Mouse (Mus musculus) Patski (cell line): Measurements from ENCODE around the gene Hrh3. TPM values are rescaled to one million over a fixed set of nuclear protein-coding genes. Genes with fewer than 3 reads are reported as not detected.

Experiments
- ATAC-seq: fragments of 100-300 bp; one replicate; pipeline ENCODE4 v1.8.0; 2021
- CTCF ChIA-PET: fragments of 350-600 bp; sonication (Branson Sonifier 250); formaldehyde crosslinking; loops from one replicate; lab custom pipeline; 2022; ENCODE audit warnings: inconsistent platforms; lab: Charles Lee
- POLR2A ChIA-PET: fragments of 350-600 bp; sonication (Branson Sonifier 250); formaldehyde crosslinking; loops from one replicate; lab custom pipeline; 2022; ENCODE audit warnings: antibody characterized with exemption, inconsistent platforms; lab: Charles Lee
- DNase-seq: peaks from one replicate; pipeline ENCODE4 v3.0.0-alpha.2; 2011; ENCODE audit warnings: low read depth, low spot score
- H3K27me3 ChIP-seq: fragments of 371-371 bp; one replicate; pipeline ENCODE4 v1.5.1; 2021
- CTCF ChIP-seq: fragments of 100-300 bp; IDR thresholded peaks from one replicate; pipeline ENCODE4 v1.5.1; 2021
- in situ Hi-C: fragments of 300-500 bp; cut with MboI; formaldehyde crosslinking; loops from 3 replicates; pipeline ENCODE4 v1.11.1; 2018; ENCODE audit warnings: low pct_unique_long_range_greater_than_20kb, mixed read lengths
- polyA plus RNA-seq: library from polyadenylated mRNA; unstranded; gene quantifications from one replicate; pipeline ENCODE4 v1.2.3, GENCODE M21; 2021

The Hrh3 gene
- 0.08 TPM for polyA plus RNA-seq

DNA sequence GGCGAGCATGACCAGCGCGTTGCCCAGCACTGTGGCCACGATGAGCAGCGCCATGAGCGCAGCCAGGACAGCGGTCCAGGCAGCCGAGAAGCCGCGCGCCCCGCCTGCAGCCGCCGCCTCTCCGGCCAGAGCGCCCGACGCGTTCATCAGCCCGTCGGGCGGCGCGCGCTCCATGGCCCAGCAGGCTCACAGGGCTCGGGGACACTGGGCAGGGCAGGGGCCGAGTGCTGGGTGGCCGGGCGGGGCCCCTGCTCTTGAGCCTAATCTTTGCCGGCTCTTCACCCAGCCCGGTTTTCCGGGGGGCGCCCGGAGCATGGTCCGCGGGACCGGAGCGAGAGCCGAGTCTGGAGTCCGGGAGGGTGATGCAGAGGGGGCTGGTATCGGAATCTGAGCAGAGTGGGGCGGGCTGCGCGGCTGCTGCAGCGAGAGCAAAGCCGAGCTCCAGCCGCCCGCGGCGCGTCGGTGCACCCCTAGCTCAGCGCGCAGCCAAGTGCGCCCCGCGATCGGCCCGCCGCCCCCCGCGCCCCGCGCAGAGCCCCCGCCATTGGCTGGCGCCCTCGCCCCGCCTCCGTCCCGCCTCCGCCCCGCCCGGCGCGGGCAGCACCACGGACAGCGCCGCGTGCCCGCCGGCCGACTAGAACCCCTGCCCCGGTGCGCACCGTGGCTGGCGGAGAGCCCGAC lies at the start of gene Hrh3:
TSS of gene Hrh3 (minus strand) at position 511 of the 681 bp plus-strand sequence.
- peaks cover 40% of the 10 kb centered on the region for H3K27me3 ChIP-seq
- in situ Hi-C loops: no loop called here
- ATAC-seq: peak; percentile 88
- TF ChIP-seq CTCF: no peak
- DNase-seq: no peak
- CTCF ChIA-PET: interaction anchor here (1.1 kb wide), 1 partner anchor 11 kb away, joined by 3 read pairs; no protein-coding TSS in a partner anchor
- POLR2A ChIA-PET: interaction anchor here (2.0 kb wide), 1 partner anchor 11 kb away, joined by 6 read pairs; no protein-coding TSS in a partner anchor

DNA sequence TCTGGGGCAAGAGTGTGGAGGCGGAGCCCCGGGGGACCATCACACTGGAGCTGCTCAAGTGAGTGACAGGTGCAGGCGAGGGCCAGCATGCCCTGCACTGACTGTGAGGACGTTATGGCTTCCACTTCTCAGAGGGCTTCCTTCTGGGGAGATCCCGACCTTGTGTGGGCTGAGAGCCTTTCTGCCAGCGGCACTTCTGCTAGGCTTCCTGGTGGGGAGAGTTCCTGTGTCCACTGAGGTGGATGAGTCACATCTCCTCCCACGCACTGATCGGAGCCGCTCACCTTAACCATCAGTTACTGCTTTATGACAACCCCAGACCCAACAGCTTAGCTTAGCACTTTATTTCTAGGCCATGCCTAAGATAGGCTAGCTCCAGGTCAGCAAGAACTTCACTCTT lies 44.3 kb upstream of the Hrh3 start:
- no peaks in the 10 kb centered on the region for H3K27me3 ChIP-seq
- no peak for TF ChIP-seq CTCF
- CTCF ChIA-PET: interaction anchor here (1.0 kb wide), 1 partner anchor 22 kb away, joined by 3 read pairs; no protein-coding TSS in a partner anchor
- POLR2A ChIA-PET: interaction anchor here (1.0 to 2.0 kb wide), 2 partner anchors 16 to 21 kb away, joined by 3 to 4 read pairs; no protein-coding TSS in a partner anchor
- DNase-seq (no peak), ATAC-seq (no peak)
- in situ Hi-C loops: no loop called here

DNA sequence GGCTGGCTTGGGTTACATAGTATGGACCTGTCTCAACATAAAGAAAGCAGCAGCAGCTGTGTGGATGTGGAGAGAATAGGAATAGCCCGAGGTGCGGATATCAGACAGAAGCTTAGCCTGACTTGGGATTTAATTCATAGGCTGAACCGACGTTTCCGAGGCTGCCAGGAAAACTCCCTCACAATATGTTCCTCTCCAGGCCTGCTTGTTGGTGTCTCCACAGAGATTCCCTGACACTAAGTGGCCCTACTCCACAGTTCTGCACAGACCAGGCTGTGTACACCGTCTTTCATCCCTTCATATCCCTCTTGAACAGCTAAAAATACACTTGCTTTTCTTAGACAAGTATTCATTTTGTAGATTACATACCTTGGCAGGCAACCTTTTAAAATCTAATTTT lies 43.1 kb upstream of the Hrh3 start:
- no peak for TF ChIP-seq CTCF
- DNase-seq (no peak), ATAC-seq (no peak)
- ChIA-PET POLR2A (no interaction called here), CTCF (interaction anchor here (1.0 to 1.5 kb wide), 3 partner anchors 8 to 104 kb away, joined by 4 read pairs; no protein-coding TSS in a partner anchor)
- in situ Hi-C loops: no loop called here
- no peaks in the 10 kb centered on the region for H3K27me3 ChIP-seq

DNA sequence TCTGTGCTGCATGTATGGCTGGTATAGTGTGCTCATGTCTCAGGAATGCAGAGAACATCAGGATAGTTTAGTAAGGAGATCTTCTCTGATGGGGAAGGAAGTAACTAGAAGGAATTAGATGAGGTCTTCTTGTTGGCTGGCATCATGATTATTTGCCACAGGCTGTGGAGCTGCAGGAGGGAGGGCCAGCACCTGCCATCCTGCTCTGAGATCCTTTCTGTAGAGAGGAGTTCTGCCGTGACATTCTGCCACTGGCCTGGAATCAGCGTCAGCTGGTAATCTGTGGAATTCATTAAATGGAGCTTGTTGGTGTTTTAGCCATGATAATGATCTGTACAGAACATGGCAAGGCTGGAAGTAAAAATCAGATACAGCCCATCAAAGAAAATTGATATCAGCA lies 41.8 kb upstream of the Hrh3 start:
- ATAC-seq (no peak), DNase-seq (no peak)
- POLR2A ChIA-PET: no interaction called here
- in situ Hi-C loops: no loop called here
- H3K27me3 ChIP-seq: no peaks in the 10 kb centered on the region
- CTCF ChIA-PET: interaction anchor here (1.0 to 1.5 kb wide), 3 partner anchors 9 to 105 kb away, joined by 4 read pairs; no protein-coding TSS in a partner anchor
- TF ChIP-seq CTCF: no peak

DNA sequence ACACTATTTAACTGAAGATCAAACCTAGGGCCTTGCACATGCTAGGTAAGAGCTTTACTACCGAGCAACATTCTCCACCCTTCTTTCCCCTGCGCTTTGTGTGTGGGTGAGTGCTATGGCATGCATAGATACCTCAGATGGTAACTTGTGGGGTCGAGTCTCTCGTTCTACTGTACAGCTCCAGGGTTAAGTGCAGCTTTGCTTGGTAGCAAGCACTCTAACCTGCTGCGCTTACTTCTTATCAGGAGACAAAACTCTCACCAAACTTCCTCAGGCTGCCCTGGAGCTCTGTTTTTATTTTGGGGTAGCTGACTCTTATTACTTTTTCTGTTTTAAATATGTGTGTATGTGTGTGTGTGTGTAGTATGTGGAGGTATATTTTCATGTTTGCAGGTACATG lies 31.1 kb upstream of the Hrh3 start:
- ChIA-PET CTCF (interaction anchor here (1.0 kb wide), 1 partner anchor 34 kb away, joined by 3 read pairs; no protein-coding TSS in a partner anchor), POLR2A (no interaction called here)
- H3K27me3 ChIP-seq: no peaks in the 10 kb centered on the region
- DNase-seq (no peak), ATAC-seq (no peak)
- TF ChIP-seq CTCF: no peak
- in situ Hi-C loops: no loop called here

DNA sequence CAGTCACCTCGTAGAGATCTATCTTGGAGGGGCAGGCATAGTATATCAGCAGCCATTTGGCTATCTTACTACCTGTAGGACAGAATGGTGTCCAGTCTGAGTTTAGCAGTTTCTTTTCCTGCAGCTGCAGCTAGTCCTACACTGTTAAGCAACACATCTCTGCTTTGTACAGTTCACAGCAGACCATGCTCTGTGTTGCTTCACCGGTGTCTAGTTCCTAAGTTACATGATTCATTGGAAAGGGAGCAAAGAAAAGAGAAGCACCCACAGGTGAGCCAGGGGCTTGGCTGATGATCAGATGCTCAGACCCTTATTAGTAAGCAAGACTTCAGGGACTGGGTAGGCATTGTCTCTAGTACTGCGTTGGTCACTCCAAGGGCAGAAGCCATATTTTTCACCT lies 29.6 kb upstream of the Hrh3 start:
- no peak for ATAC-seq
- no peak for TF ChIP-seq CTCF

DNA sequence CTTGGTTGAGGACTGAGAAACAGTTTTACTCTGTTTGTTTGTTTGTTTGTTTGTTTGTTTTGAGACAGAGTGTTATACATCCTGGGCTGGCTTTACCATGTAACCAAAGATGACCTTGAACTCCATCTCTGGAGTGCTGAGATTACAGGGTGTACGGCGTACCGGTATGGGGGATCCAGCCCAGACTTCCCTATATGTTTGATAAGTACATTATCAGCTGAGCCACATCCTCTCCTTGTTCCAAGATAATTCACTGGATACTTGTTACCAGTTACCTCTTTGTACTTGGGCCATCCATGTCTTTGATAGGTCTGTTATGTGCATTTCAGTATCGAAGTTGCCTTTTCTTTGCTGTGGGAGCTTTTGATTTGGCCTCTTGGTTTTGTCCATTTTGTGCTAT lies 28.9 kb upstream of the Hrh3 start:
- no peak for TF ChIP-seq CTCF
- no peaks in the 10 kb centered on the region for H3K27me3 ChIP-seq
- DNase-seq (no peak), ATAC-seq (no peak)
- POLR2A ChIA-PET: no interaction called here
- CTCF ChIA-PET: interaction anchor here (0.9 to 1.3 kb wide), 3 partner anchors 13 to 37 kb away, joined by 3 to 4 read pairs (median 3); no protein-coding TSS in a partner anchor
- in situ Hi-C loops: no loop called here

More for the DNA sequence above, 29.6 kb upstream of the Hrh3 start:
- in situ Hi-C loops: no loop called here
- POLR2A ChIA-PET: interaction anchor here (0.6 kb wide), 1 partner anchor 533 kb away, joined by 5 read pairs; no protein-coding TSS in a partner anchor
- CTCF ChIA-PET: interaction anchor here (1.0 to 1.3 kb wide), 2 partner anchors 12 to 18 kb away, joined by 3 to 4 read pairs; no protein-coding TSS in a partner anchor
- no peak for DNase-seq
- H3K27me3 ChIP-seq: no peaks in the 10 kb centered on the region

DNA sequence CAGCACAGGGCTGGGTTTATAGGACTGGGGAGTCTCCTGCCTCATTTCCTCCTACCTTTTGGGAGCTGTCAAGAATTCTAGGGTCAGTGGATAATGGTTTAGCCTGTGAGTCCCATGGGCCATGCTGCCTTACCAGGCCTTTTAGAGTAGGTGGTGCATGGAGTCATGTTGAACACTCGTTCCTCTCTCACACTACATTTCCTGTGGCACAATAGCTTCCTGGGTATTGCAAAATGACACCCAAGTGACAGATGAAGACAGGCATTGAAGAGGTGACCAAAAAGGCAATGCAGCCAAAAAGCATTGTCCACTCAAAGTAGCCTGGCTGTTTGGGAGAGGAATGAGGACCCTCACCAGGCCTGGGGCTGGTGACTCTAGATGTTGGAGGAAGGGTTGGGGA lies 23.4 kb upstream of the Hrh3 start:
- no peak for DNase-seq
- no peaks in the 10 kb centered on the region for H3K27me3 ChIP-seq
- CTCF ChIA-PET: interaction anchor here (0.7 to 1.6 kb wide), 5 partner anchors 11 to 93 kb away, joined by 3 to 4 read pairs (median 3); no protein-coding TSS in a partner anchor
- in situ Hi-C loops: loop anchor here (10.0 kb wide), 1 partner anchor 53 kb away; the partner anchor contains the start of gene Mtg2
- TF ChIP-seq CTCF: no peak
- POLR2A ChIA-PET: interaction anchor here (1.3 kb wide), 1 partner anchor 21 kb away, joined by 3 read pairs; no protein-coding TSS in a partner anchor
- ATAC-seq: no peak

DNA sequence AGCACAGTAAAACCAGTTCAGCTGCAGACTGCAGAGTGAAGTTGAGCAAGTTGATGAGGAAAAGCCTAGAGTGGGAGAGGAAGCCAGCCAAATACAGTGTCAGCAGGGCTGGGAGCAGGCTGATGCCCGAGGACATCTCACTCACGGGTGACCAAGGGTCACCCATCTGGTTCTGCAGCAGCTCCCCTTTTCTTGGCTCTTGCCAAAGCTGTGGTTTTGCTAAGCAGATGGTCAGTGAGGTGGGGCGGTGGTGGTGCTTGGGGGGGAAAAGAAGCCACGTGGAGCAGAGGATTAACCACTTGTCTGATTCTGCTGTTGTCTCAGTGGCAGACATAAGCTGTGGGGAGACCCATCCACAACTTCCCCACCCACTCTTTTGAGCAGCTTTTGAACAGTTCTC lies 21.9 kb upstream of the Hrh3 start:
- ChIA-PET POLR2A (no interaction called here), CTCF (interaction anchor here (1.2 to 1.6 kb wide), 3 partner anchors 10 to 45 kb away, joined by 3 read pairs; no protein-coding TSS in a partner anchor)
- DNase-seq (peak; percentile 59), ATAC-seq (peak; percentile 75)
- no peaks in the 10 kb centered on the region for H3K27me3 ChIP-seq
- in situ Hi-C loops: loop anchor here (10.0 kb wide), 1 partner anchor 51 kb away; the partner anchor contains the start of gene Mtg2
- TF ChIP-seq CTCF: no peak

DNA sequence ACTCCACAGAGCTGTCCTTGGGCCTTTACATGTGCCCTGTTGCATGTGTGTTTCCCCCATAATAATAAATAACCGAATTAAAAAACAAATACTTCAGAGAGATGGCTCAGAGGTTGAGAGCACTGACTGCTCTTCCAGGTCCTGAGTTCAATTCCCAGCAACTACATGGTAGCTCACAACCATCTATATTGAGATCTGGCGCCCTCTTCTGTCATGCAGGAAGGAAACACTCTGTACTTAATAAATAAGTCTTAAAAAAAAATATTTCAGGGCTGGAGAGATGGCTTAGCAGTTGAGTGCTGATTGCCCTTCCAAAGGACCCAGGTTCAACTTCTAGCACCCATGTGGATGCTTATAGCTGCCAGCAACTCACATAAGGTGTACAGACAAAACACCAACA lies 19.9 kb upstream of the Hrh3 start:
- H3K27me3 ChIP-seq: no peaks in the 10 kb centered on the region
- CTCF ChIA-PET: no interaction called here
- POLR2A ChIA-PET: no interaction called here
- in situ Hi-C loops: loop anchor here (10.0 kb wide), 1 partner anchor 49 kb away; the partner anchor contains the start of gene Mtg2
- ATAC-seq (no peak), DNase-seq (no peak)
- TF ChIP-seq CTCF: no peak
